Mouse (Mus musculus) c-Kit-positive CD71-positive TER-119-negative erythroid progenitor cells, embryonic 14.5 days (primary cell): ENCODE results near the gene Olfr186.
"Not testable (repeated sequence)": the region's sequence is repeated elsewhere in the genome, so short reads cannot be mapped to it uniquely, and the experiment has no call there.

Experiments used
- DNase-seq: peaks from one replicate; pipeline ENCODE4 v3.0.0-alpha.2; 2013; ENCODE audit warnings: low read depth

Olfr186 gene

GRCm38 (mm10) chr16:59030191-59030590, at the start of gene Olfr186:
TSS of gene Olfr186 (minus strand) at chr16:59030291.
- DNase-seq = no peak

GRCm38 (mm10) chr16:59077905-59078304, 47.8 kb upstream of the Olfr186 start, which contains the start of gene Olfr190:
TSS of gene Olfr190 (minus strand) at chr16:59078005.
- DNase-seq = no peak

GRCm38 (mm10) chr16:59073520-59073919, 43.4 kb upstream of the Olfr186 start:
- DNase-seq = no peak

GRCm38 (mm10) chr16:59071755-59072154, 41.7 kb upstream of the Olfr186 start:
- no peak for DNase-seq

- DNase-seq = not testable (repeated sequence)
These were observed 32.3 kb upstream of the Olfr186 start for GRCm38 (mm10) chr16:59062411-59062810.

- not testable (repeated sequence) for DNase-seq
These were observed 19.2 kb upstream of the Olfr186 start for GRCm38 (mm10) chr16:59049286-59049685.

GRCm38 (mm10) chr16:59048860-59049259, 18.8 kb upstream of the Olfr186 start:
- DNase-seq = no peak

GRCm38 (mm10) chr16:59047579-59047978, 17.5 kb upstream of the Olfr186 start:
- no peak for DNase-seq

- no peak for DNase-seq
These were observed 15.7 kb upstream of the Olfr186 start for GRCm38 (mm10) chr16:59045835-59046234.

GRCm38 (mm10) chr16:59039710-59040109, 9.6 kb upstream of the Olfr186 start, which contains the start of gene Olfr187:
TSS of gene Olfr187 (minus strand) at chr16:59039767.
- no peak for DNase-seq

GRCm38 (mm10) chr16:59013357-59014018, 16.6 kb downstream of the Olfr186 start:
- DNase-seq = no peak

- DNase-seq = no peak
These were observed 22.9 kb downstream of the Olfr186 start for GRCm38 (mm10) chr16:59007146-59007545.

GRCm38 (mm10) chr16:58995057-58995456, 35.0 kb downstream of the Olfr186 start, which contains the start of gene Olfr183:
TSS of gene Olfr183 (plus strand) at chr16:58995357.
- no peak for DNase-seq
